Mouse (Mus musculus): Measurements from ENCODE around the gene Npas2.

DNA sequence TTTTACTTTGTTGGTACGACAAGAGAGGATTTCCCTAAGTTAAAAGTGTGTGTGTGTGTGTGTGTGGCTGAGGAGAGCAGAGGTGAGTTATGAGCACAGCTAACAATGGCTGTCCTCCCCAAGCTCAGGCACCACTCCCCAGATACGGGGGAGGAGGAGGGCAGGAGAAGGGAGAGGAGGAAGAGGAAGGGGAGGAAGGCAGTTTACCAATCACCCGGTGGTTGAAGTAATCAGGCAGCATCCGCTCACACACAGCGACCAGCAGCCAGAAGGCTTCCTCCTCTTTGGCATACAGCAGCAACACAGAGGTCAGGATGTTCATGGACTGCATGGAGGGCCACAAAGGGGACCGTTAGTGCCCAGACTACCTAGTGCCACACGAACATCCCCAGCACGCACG, 191.4 kb downstream of the Npas2 start:
- TF ChIP-seq CTCF (IDR thresholded peaks at IDR 0.05) (no peak), POLR2A (IDR thresholded peaks at IDR 0.05; ENCODE audit: insufficient read depth, low read depth, low read length) (no peak)

Measured in heart, adult 2 months (tissue).